In genomic region chr5:118446878-118447277, GRCm38 (mm10) we compare ENCODE assay signal across 26 mouse cellular contexts.
A peak's percentile ranks its signal among the peaks of the same experiment; 100 is the strongest.
DNase-seq lines count a peak whose midpoint lies in the region; ATAC-seq and TF ChIP-seq lines count a peak whose summit lies in the region.
"Had no signal": no experiment of that assay in that cellular context is flagged by ENCODE, and none has a peak within 500 bp of the region (broad histone marks: within the 10 kb centered on the region; RNA-seq: fewer than 3 reads in every experiment).

No protein-coding gene starts in this region.

- H3K4me1 ChIP-seq in heart, embryonic 12.5 days (replicated peaks): peaks cover 21% of the 10 kb centered on the region
- peaks cover 11% of the 10 kb centered on the region; the same call in 1 of the 2 replicates for H3K4me1 ChIP-seq in lung, embryonic 15.5 days
- peaks cover 2% of the 10 kb centered on the region for H3K4me1 ChIP-seq in lung, adult 2 months (ENCODE audit: control insufficient read depth, insufficient read depth, low read length)
- 0 out of 2 replicates have a peak, but pooled peaks cover 3% of the 10 kb centered on the region for H3K4me1 ChIP-seq in hindbrain, embryonic 14.5 days (replicated peaks; ENCODE audit: control insufficient read depth, insufficient read depth, low read length)
- H3K4me1 ChIP-seq: forebrain, embryonic 13.5 days had no signal

- peak; percentile 52; the same call in 1 of the 2 replicates for ATAC-seq in heart, embryonic 12.5 days (ENCODE audit: insufficient number of reproducible peaks, low FRiP score)
- ATAC-seq in lung, embryonic 15.5 days (ENCODE audit: borderline replicate concordance, extremely low read depth, low FRiP score, low TSS enrichment): no peak
- no peak for ATAC-seq in hindbrain, embryonic 14.5 days (ENCODE audit: low FRiP score)
- ATAC-seq: CD4-positive, CD25-positive, alpha-beta regulatory T cell, adult 4 months; forebrain, embryonic 13.5 days; midbrain, embryonic 13.5 days; Patski had no signal

- no peaks in the 10 kb centered on the region for H3K9me3 ChIP-seq in heart, embryonic 12.5 days (replicated peaks)
- no peaks in the 10 kb centered on the region for H3K9me3 ChIP-seq in lung, embryonic 15.5 days
- H3K9me3 ChIP-seq in hindbrain, embryonic 14.5 days (ENCODE audit: control insufficient read depth, low read length): no peaks in the 10 kb centered on the region
- H3K9me3 ChIP-seq: forebrain, embryonic 13.5 days; heart, embryonic 15.5 days; hindbrain, embryonic 15.5 days; limb, embryonic 15.5 days; midbrain, embryonic 13.5 days; neural tube, embryonic 13.5 days had no signal

- DNase-seq in heart, postnatal 36 days: no peak
- no peak for DNase-seq in lung, adult 2 months
- DNase-seq in ES-CJ7 (ENCODE audit: low read depth, low spot score): peak; percentile 51
- DNase-seq in lung, postnatal 10 days: peak; percentile 30
- DNase-seq in cerebellum, postnatal 10 days: no peak
- DNase-seq in hindbrain, embryonic 14.5 days (ENCODE audit: low spot score): no peak
- DNase-seq: adrenal gland, postnatal 10 days; cerebellum, adult 11-12 months; cerebellum, adult 9-11 months; kidney, adult 2 months; kidney, postnatal 36 days; right cerebral cortex, postnatal 4 days had no signal

- intact Hi-C loops in heart, postnatal 36 days (cut with DNase I): no loop called here

- no peak for TF ChIP-seq POLR2A in lung, adult 2 months (IDR thresholded peaks at IDR 0.05; ENCODE audit: borderline replicate concordance, extremely low read depth, low read depth, low read length)

- H3K27ac ChIP-seq in heart, embryonic 12.5 days (ENCODE audit: poor library complexity, severe bottlenecking): 0 out of 2 replicates have a peak overlapping the region, but pooled peaks have one; percentile 8
- H3K27ac ChIP-seq in lung, embryonic 15.5 days: 0 out of 2 replicates have a peak overlapping the region, but pooled peaks have one; percentile 12
- H3K27ac ChIP-seq in hindbrain, embryonic 14.5 days: no peak overlapping the region
- H3K27ac ChIP-seq: forebrain, embryonic 13.5 days; heart, embryonic 15.5 days; hindbrain, embryonic 15.5 days; layer of hippocampus, adult 2 months; left cerebral cortex, adult 2 months; limb, embryonic 15.5 days; liver, embryonic 14.5 days; macrophage; midbrain, embryonic 13.5 days; neural tube, embryonic 13.5 days had no signal

- WGBS in heart, embryonic 12.5 days: 63% methylated on average over 6 of the region's 6 CpGs
- WGBS in lung, embryonic 15.5 days: 31% methylated on average over 6 of the region's 6 CpGs
- WGBS in lung, adult 2 months: 25% methylated on average over 6 of the region's 6 CpGs
- WGBS in hindbrain, embryonic 14.5 days: 82% methylated on average over 6 of the region's 6 CpGs

- H3K4me3 ChIP-seq in heart, embryonic 12.5 days: no peak overlapping the region
- H3K4me3 ChIP-seq in lung, embryonic 15.5 days: no peak overlapping the region
- H3K4me3 ChIP-seq in lung, adult 2 months (replicated peaks; ENCODE audit: extremely low read depth, low read depth, low read length): no peak overlapping the region
- H3K4me3 ChIP-seq in hindbrain, embryonic 14.5 days (replicated peaks; ENCODE audit: low read length): no peak overlapping the region
- H3K4me3 ChIP-seq: forebrain, embryonic 13.5 days; heart, embryonic 15.5 days; hindbrain, embryonic 15.5 days; layer of hippocampus, adult 2 months; left cerebral cortex, adult 2 months; limb, embryonic 15.5 days; midbrain, embryonic 13.5 days; neural tube, embryonic 13.5 days had no signal

- H3K4me2 ChIP-seq in heart, embryonic 12.5 days: no peak overlapping the region
- H3K4me2 ChIP-seq in lung, embryonic 15.5 days: no peak overlapping the region
- no peak overlapping the region for H3K4me2 ChIP-seq in hindbrain, embryonic 14.5 days (replicated peaks)
- H3K4me2 ChIP-seq: forebrain, embryonic 13.5 days; heart, embryonic 15.5 days; hindbrain, embryonic 15.5 days; limb, embryonic 15.5 days; midbrain, embryonic 13.5 days; neural tube, embryonic 13.5 days had no signal

- TF ChIP-seq CTCF in lung, adult 2 months (IDR thresholded peaks at IDR 0.05; ENCODE audit: insufficient read depth, low read length): no peak

- 0 out of 2 replicates have a peak, but pooled peaks cover 2% of the 10 kb centered on the region for H3K27me3 ChIP-seq in heart, embryonic 12.5 days (replicated peaks)
- H3K27me3 ChIP-seq in lung, embryonic 15.5 days: 0 out of 2 replicates have a peak, but pooled peaks cover 3% of the 10 kb centered on the region
- H3K27me3 ChIP-seq in hindbrain, embryonic 14.5 days (ENCODE audit: control insufficient read depth, insufficient read depth, low read length): no peaks in the 10 kb centered on the region
- H3K27me3 ChIP-seq: forebrain, embryonic 13.5 days; limb, embryonic 15.5 days; neural tube, embryonic 13.5 days; Patski had no signal

- H3K9ac ChIP-seq in heart, embryonic 12.5 days: no peak overlapping the region
- no peak overlapping the region for H3K9ac ChIP-seq in lung, embryonic 15.5 days
- H3K9ac ChIP-seq in hindbrain, embryonic 14.5 days: no peak overlapping the region
- H3K9ac ChIP-seq: forebrain, embryonic 13.5 days; heart, embryonic 15.5 days; hindbrain, embryonic 15.5 days; limb, embryonic 15.5 days; liver, embryonic 14.5 days; midbrain, embryonic 13.5 days; neural tube, embryonic 13.5 days had no signal

- H3K36me3 ChIP-seq in heart, embryonic 12.5 days: no peaks in the 10 kb centered on the region
- no peaks in the 10 kb centered on the region for H3K36me3 ChIP-seq in lung, embryonic 15.5 days
- no peaks in the 10 kb centered on the region for H3K36me3 ChIP-seq in hindbrain, embryonic 14.5 days (replicated peaks; ENCODE audit: control insufficient read depth, insufficient read depth)
- H3K36me3 ChIP-seq: heart, embryonic 15.5 days; hindbrain, embryonic 15.5 days; limb, embryonic 15.5 days; midbrain, embryonic 13.5 days; neural tube, embryonic 13.5 days had no signal

Comparison
In these comparisons a context has a peak if more than half of its experiments do, and no peak if none do; other contexts are left out.
1. DNase-seq: peak in ES-CJ7 (single experiment) and lung, postnatal 10 days (single experiment); none in heart, postnatal 36 days (0 of 2), lung, adult 2 months (single experiment), cerebellum, postnatal 10 days (0 of 2) and hindbrain, embryonic 14.5 days (single experiment).